Mouse (Mus musculus) left cerebral cortex, adult 18-20 months (tissue): Measurements from ENCODE around the gene Lsm14b. TPM values are rescaled to one million over a fixed set of nuclear protein-coding genes. Genes with fewer than 3 reads are reported as not detected.

Source experiments
- DNase-seq, 2 experiments: peaks; one replicate each; pipeline ENCODE4 v3.0.0; 2021 to 2022; ENCODE audit warnings: low spot score in 2 of 2, mixed read lengths in 1 of 2
- long read RNA-seq, 2 experiments: library from polyadenylated mRNA; stranded (forward); transcript quantifications; one replicate each; pipeline ENCODE4 v2.0.0; 2021
- total RNA-seq, 2 experiments: library from RNA; stranded (reverse); gene quantifications; 2 replicates each; pipeline ENCODE4 v1.2.3; 2021

Gene Lsm14b
- 100 to 1,000 TPM; 104 to 106 TPM for total RNA-seq
- long read RNA-seq, experiment 1, partial matches to known transcripts, result 0 of 5 reads
- long read RNA-seq, experiment 1, other reads (novel, unspliced or antisense), result 5 of 5 reads
- long read RNA-seq, experiment 2, partial matches to known transcripts, result 0 of 4 reads
- long read RNA-seq, experiment 2, other reads (novel, unspliced or antisense), result 4 of 4 reads

DNA sequence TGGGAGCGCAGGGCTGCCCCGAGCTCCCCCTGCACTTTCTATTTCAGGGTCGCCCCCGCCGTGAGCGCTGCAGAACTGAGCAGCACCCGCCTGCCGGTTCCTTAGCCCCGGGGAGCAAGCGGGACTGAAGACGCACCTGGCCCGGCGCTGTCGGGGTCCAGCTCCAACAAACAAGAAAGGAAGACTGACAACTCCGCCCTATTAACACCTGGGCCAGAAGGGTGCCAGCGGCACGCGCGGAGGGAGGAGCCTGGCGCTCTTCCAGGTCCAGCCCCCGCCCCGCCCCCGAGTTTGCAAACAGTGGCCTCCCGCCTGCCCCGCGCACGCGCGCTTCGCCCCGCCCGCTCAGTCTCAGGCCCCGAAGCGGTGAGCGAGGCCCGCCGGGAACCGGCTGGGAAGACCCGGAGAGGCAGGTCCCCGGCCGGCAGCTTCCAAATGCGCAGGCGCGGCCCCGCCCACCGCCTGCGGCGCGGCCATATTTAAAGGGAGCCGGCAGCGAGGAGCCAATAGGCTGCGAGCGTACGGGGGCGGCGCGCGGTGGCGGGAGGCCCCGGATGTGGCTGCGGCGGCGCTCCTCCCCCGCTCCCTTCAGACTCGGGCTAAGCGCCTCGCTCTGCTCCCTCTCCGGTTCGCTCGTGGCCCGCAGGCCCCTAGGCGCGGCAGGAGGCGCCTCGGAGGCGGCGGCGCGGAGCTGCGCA is at the start of gene Lsm14b:
Gene Lsm14b (plus strand): TSS at position 587 of the 698 bp plus-strand sequence.
- DNase-seq, result peak; percentile 96 to 99

DNA sequence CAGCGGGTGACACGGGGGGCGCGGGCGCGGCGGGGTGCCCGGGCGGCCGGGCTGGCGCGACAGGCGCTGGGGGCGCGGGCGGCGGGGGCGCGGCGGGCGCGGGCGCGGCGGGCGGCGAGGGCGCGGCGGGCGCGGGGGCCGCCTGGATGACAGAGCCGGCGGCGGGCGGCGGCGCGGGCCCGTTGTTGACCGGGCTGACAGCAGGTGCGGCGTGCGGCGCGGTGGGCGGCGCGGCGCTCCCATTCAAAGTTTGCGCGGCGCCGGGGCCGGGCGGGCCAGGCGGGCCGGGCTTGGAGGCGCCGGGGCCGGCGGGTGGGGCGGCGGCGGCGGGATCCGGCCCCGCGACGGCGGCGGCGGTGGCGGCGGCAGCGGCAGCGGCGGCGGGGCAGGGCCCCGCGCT is 48.9 kb upstream of the Lsm14b start:
- DNase-seq, result peak; percentile 28 to 32

DNA sequence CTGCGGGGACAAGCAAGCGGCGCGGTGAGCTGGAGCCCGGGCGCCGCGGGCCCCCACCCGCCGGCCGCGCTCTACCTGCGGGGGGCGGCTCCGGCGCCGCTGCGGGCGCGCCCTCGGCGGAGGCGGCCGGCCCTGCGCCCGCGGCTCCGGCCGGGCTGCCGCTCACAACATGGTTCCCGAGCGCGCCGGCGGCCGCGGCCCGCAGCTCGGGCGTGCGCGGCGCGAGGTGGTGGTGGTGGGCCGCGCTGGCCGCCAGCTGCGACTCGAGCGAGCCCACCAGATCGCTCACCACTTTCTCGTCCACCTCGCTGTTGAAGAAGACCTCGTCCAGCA is 48.5 kb upstream of the Lsm14b start:
- DNase-seq, result no peak

DNA sequence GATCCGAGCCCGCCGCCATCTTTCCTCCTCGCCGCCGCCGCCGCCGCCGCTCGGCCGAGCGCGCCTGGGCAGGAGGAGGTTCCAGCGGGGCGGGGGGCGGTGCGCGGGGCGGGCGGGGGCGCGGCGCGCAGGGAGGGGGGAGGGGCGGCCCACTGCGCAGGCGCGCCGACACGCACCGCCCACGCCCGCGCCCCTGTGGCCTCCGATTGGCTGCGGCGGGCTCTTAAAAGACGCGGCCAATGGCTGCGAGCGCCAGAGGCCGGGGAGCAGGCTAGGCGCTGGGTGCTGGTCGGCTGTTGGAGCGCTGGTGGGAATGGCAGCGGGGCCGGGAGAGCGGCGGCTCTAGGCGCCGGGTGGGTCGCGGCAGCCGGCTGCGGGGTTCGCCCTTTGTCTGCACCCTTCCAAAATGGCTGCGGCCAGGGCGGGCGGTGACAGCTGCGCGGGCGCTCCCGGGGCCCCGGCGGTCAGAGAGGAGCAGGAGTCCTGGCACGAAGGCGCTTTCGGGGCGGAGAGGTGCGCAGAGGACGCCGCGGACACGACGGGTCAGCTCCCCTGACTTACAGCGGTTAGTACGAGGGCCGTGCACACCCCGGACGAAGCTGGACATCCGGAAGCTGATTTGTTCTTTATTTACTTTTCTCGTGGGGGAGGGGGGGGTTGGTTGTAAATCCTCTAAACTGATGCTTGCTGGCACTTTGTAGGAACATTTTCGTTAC is 48.0 kb upstream of the Lsm14b start, which contains the start of gene Taf4:
Gene Taf4 (minus strand): TSS at position 19 of the 716 bp plus-strand sequence.
- DNase-seq, result peak; percentile 88 to 90

DNA sequence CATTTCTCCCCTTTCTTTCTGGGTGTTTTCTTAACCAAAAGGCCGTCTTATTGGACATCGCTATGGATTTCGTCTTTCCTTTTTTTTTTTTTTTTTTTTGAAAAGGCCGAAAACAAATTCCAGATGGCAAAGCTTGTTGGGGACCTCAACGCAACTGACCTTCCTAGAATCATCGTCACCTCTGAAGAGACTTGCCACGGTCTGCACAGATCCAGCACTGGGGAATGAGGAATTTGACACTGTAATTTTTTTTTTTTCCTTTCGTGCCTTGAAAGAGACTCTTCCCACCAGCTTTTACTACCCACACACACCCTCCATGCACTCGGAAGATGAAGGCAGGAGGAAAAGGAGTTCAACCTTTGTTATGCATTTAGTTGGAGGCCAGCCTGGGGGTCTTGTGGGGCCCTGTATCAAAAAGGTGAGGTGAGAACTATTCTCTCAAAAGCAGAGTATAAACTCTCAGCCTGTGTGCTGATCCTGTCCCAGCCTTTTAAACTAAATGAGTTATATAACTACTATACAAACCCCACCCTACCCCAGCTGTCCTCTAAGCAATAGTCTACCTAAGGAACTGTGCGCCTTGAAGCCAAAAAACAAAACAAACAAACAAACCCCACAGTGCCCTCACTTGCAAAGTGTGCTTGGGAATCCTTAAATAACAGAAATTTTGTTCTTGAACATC is 47.3 kb upstream of the Lsm14b start:
- peak; percentile 28 for DNase-seq

DNA sequence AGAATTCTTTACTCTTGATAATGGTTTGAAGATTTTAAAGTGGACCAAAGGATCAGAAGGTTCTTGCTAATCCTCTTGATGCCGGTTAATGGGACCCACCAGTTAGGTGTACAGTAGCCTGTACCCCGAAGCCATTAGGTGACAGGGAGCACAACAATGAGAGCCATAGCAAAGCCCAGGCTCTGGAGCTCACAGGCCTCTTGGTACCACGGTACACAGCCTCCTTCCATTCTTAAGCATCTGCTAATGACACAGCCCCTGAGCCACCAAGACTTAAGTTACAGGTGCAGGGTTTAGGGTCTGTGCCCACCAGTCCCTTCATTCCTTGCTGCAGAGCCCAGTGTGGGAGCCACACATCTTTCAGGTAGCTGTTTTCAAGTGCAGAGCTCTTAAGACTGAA is 46.5 kb upstream of the Lsm14b start:
- DNase-seq, result no peak

DNA sequence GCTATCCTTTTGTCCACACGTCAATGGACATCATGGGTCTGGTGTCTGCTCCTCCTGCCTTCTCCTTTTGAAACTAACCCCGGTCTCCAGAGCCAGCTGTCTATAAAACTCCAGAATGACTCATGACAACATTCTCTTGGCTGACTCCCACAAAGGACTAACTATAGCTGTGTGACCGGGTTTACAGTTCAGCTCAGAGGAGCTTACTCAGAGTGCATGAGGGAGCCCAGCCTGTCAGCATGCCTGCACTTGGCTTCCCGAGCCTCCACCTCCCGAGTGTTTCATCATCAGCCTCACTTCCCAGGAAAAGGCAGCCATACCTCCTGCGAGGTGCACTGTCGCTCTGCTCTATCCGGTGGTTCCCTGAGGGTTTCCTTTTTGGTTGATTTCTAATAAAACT is 45.0 kb upstream of the Lsm14b start:
- DNase-seq, result peak; percentile 39 to 41

DNA sequence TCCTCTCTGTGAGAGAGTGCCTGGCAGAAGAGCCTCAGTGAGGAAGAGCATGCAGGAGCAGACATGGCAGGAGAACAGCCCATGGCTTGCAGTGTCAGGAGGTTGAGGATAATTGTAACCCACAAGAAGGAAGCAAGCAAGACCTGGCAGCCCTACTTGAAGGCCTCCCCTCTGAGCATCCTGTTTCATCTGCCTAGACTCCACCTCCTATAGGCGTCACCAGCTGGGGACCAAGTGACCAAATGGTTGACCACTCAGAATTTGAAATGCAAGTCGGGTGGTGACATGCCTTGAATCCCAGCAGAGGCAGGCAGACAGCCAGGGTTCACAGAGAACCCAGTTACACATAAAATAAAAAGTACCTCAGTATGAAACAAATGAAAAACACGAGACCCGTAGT is 44.2 kb upstream of the Lsm14b start:
- no peak for DNase-seq

DNA sequence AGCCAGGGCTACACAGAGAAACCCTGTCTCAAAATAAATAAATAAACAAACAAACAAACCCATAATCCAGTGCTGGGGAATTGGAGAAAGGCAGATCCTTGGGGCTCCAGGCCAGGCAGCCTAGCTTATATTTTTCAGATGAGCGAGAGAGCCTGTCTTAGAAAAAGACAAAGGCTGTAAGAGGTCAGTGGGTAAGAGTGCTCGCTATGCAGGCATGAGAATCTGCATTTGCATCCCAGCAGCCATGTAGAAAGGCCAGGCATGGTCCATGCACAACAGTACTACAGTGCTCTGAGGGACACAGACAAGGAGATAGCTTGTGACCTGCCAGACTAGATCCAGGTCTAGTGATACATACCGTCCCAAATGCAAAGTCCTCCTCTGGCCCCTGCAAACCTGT is 42.1 kb upstream of the Lsm14b start:
- DNase-seq, result no peak

DNA sequence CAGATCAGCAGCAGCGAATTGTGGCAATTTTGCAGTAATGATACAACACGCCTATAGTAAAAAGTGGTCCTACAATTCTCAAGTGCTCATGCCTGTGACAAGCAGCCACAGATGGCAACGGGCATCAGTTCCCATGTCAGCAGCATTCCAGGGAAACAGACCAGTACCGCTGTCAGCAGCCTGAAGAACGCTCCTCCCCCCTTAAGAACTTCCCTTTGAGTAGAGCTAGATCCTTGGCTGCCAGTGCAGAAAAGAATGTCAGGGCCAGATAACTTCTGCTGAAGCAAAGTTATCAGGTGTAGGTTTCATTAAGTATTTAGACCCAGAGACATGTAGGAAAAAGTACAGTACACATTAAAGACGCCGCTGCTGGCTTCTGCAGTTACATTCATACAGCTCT is 40.0 kb upstream of the Lsm14b start:
- no peak for DNase-seq

DNA sequence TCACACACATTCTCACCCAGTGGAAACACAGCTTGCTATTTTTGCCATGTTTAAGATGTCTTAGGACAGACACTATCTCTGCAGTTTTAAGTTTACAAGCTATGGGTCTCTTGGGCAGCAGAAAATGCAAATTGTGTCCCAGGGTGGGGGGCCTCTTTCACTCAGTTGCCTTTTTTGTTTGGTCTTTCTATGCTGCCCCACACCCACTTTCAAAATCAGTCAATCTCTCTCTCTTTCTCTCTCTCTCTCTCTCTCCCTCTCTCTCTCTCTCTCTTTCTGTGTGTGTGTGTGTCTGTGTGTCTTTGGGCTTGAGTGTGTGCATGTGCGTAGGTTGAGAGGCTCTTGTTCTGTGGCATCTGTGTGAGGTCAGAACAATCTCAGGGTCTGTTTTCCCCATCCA is 39.1 kb upstream of the Lsm14b start:
- DNase-seq, result no peak

DNA sequence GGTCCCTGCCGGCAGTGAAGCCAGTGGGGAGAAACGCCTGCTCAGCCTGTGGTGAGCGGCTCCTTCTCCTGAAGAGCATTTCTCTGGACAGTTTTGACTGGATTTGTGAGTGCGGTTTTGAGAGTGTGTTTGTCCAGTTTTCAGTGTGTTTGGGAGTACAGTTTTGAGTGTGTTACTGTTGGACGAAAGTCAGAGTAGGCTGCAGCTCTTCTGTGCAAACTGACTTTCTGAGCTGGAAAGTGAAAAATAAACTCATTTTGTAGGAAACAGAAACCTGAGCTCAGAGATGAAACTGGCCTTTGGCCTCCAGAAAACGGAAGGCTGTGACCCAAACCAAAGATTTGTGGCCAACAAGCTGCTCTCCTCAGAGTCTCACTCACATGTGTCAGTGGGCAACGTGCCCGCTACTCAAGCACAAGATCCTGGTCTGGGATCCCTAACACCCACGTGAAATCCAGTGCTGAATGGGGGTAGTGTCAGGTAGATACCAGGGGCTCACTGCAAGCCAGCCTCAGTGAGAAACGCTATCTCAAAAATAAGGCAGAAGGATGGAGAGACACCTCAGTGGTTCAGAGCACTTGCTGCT is 38.3 kb upstream of the Lsm14b start:
- DNase-seq, result no peak

DNA sequence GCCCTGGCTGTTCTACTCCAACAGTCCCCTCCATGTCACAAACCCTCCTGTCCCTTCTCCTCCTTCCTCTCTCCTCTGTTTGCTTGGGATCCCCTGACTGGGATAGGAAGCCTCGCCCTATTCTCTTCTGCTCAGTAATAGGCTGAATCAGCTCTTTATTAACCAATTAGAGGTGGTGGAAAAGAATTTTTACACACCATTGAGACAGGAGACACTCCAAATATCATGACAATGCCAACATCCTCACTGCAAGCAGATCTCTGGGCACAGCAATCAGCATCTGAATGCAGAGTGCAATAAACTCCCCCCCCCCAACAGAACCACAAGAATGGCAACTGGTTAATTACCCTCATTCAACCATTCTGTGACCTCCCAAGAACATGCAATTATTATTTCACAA is 35.7 kb upstream of the Lsm14b start:
- no peak for DNase-seq

DNA sequence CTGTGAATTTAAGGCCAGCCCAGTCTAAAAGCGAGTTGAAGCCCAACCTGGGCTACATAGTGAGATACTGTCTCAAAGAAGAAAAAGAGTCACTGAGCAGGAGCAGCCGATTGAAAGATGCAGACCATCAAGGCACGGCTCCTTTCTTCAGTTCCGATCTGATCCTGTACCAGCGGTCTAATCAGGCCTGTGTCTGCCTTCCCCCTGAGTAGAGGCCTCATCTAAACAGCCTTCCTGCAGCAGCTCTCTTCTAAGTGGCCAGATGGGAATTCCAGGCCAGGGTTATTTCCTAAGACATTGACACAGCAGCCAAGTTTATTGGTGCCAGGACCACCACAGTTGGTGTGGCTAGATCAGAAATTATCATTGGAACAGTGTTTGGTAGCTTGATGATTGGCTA is 31.7 kb upstream of the Lsm14b start:
- no peak for DNase-seq

DNA sequence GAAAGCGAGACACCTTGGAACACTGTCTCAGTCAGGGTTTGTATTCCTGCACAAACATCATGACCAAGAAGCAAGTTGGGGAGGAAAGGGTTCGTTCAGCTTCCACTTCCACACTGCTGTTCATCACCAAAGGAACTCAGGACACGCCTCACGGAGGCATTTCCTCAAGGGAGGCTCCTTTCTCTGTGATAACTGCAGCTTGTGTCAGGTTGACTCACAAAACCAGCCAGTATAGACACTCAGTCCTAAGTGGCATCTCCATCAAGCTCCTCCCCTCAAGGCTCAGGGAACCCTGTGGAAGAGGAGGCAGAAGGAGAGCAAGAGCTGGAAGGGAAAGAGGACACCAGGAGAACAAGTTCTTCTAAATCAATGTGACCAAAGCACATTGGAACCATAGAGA is 26.4 kb upstream of the Lsm14b start:
- DNase-seq, result no peak

DNA sequence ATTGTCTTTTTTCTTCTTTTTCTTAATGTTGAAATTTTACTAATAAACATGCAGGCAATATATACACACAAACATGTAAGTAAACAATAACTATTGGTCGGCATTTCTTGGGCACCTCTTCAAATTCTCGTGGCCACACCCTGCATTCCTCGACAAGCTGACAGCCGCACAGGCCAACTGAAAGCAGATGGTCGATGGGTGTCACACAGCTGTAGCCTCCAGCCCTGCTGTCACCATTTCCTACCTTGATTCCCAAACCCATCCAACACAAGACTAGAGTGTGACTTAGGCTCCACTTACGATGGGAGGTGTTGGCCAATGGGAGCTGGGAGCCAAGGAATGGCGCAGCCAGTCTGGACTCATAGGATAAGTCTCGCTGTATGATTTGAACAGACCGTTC is 23.2 kb upstream of the Lsm14b start:
- no peak for DNase-seq

DNA sequence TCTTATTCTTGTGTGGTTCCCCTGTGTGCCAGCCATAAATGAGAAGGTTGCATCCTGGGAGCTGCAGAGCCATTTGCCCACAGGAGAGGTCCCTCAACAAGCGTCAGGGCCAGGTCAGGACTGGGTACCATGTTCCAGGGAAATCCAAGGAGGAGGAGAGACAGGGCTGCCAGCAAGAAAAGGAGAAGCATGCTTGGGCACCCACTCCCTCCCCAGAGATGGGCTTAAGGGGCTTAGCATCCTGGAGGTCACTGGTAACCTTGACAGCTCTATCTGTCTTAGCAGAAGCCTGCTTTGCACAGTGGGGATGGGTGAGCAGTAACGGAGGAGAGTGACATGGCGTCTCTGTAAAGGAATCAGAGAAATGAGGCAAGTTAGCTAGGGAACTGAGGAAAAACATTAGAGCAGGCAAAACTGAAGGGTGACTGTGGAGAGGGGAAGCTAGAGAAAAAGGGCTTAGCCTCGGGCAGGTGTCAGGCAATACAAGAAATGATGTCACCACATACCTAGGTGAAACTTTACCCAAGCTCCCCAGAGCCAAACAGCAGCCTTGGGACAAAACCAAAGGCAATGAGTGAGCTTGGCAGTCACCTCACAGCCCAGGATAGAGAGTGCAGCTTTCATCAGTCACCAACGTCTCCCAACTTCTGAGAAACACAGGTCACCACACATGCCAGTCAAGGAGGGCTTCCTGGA is 19.0 kb upstream of the Lsm14b start:
- no peak for DNase-seq

DNA sequence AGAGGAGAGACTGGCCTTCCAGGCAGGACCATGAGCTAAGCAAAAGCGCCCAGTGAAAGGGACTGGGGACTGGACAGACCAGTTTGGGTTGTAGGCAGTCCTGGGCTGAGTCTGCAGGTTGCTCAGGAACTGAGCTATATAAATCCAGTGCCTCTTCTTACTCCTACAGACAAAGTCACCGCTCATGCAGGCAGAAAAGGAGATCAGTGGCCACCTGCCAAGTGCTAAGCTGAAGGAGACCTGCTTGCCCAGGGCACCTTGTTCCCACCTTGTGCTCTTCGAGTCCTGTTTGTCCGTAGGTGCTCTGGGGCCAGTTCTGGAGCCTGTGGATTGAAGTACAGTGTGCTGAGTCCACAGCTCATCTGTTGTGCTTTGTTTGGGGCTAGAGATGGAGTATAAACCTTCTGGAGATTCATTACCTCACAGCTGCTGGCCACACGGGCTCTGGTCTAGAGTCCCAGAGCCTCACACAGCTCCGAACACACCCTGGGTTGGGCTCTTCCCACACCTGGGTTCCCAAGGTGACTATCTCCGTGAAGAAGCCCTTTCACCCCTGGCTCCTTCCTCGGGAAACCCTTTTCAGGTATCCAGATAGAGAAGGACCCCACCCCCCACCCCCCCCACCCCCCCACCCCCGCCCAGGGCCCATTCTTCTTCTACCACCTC is 18.3 kb upstream of the Lsm14b start:
- no peak for DNase-seq

DNA sequence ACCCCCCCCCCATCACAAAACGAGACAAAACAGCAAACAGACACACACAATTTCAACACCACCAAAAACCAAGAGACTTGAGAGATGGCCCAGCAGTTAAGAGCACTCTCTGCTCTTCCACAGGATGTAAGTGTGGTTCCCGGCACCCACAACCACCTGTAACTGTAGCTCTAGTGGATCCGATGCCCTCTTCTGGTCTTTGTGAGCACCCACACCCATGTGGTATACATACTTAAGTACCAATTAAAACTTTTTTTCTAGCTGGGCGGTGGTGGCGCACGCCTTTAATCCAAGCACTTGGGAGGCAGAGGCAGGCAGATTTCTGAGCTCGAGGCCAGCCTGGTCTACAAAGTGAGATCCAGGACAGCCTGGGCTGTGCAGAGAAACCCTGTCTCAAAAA is 14.1 kb upstream of the Lsm14b start:
- no peak for DNase-seq

DNA sequence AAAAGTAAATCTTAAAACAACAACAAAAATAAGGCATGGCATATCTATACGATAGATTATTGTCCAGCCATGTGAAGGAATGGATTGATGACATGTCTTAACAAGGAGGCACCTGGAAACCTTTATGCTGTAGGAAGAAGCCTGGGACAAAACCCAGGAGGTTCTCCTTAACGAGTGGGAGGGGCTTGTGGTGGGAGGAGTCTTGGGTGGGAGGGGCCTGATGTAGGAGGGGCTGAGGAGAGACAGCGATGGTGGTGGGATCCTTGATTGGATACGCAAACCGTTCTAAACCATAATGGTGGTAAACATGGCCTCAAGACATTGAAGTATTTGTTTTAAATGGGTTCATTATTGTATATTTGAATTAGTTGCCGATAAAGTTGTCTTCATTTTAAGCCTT is 13.4 kb upstream of the Lsm14b start:
- DNase-seq, result no peak

DNA sequence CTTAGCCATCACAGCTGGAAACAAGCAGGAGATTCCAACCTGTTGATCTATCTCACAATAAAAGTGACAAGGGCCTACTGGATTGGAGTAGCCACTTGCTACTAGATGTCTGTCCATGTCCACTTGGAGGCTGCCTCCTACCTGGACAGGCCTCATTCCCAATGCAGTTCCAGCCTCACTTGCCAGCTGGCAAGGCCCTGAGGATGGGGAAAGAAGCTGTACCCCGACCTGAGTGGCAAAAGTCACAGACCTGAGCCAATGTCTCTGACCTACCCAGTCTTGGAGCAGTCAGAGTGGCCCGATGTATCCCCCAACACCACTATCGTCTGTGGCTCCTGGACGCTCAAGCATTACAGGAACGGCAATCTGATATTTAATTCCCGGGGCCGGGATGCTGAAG is 11.1 kb upstream of the Lsm14b start:
- no peak for DNase-seq
